Mouse (Mus musculus) regulatory T cell (primary cell): ENCODE measurements around the gene Tm9sf2.

ENCODE experiments used
- in situ Hi-C: fragments of 300-600 bp; cut with MboI, MseI; formaldehyde crosslinking; loops from one replicate; pipeline ENCODE4 v1.15.1; 2025; ENCODE audit warnings: high pct_unique_total_duplicates

Gene Tm9sf2

DNA sequence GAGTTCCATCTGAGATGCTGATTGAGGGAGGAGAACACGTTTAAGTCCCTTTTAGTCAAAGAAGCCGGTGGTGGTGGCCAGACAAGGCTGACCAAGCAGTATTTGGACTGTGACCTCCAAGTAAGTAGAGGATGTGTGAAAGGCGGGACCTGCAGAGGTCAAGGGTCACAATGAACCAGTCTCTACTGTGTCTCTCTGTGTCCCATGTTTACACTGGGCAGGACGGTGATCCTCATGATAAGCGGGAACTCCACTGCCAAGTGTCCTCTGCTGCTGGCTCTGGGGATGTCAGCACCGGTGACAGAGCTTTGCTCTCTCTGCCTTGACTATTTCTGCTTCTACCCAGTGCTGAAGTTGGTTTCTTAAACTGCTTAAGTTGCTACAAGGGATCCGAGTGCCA is 64.2 kb downstream of the Tm9sf2 start:
- in situ Hi-C loops: no loop called here

DNA sequence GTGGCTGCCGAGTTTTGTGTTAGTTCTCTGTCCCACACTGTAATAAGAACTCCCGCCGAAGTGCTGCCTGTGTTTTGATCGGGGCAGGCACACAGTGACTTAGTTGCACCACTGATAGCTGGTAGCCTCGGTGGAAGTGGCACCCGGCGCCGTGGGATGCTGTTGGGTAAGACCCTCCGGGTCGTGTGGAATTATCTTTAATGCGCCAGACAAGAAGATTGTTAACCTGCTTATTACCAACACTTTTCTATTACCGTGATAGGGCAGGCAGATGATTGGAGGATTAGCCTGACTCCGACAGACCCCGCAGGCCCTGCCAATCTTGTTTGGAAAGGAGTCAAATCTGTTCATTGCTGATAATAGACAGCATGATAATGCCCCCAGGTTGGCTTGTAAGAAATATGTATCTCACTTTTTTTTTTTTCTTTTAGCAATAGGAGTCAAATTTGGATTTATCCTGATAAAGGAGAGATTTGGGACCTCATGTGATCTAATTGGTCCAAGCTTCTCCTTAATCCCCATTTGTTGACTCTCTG is 69.5 kb downstream of the Tm9sf2 start:
- in situ Hi-C loops: no loop called here

DNA sequence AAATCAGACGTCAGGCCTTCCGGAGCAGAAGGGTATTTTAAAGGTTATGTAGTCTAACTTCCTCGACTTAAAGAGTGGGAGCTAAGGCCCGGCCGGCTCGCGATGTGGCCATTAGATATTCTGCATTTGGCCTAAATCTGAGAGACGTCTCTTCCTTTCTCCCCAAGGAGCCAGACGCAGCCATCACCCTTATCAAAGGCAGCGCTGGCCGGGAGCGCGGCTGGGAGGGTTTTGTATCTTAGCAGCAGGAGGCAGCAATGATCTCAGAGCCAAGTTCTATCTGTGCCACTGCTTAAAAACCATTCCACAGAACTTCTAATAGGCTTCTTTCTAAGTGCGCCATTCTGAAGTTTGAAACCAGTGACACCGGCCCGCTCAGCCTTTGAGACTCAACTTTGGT is 72.4 kb downstream of the Tm9sf2 start:
- in situ Hi-C loops: no loop called here

DNA sequence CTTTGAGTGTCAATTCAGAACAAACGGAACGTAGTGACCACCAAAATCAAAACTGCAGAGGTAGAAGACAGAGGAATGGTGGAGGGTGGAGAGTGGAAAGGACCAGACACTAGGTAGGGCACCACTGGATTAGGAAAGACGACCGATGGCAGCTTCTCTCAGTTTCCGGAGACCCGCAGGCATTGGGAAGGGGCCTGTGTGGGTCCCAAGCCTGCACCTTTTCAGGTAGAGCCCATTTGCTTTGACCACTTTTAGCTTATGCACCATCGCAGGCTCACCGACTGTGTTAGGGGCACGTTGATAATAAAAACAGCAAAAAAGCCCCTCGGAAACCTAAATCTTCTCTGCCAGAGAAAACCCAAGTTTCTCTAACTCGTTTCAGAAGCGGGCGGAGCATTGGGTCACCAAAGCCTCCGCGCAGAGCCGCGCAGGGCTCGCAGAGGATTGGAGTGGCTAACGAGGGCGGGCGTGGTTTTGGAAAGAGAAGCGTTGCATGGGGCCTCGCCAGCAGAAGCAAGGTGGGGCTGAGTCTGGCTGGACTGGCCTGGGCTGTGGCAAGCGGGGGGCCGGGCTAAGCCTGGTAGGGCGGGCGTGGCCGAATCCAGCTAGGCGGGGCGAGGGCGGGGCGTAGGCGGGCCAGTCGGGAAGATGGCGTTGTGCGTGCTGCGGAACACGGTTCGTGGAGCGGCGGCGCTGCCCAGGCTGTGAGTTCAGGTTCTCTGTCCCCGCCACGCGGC is 74.4 kb downstream of the Tm9sf2 start, which contains the start of gene Clybl:
Clybl (plus strand) TSS at position 627 of the 737 bp plus-strand sequence.
- in situ Hi-C loops: no loop called here

DNA sequence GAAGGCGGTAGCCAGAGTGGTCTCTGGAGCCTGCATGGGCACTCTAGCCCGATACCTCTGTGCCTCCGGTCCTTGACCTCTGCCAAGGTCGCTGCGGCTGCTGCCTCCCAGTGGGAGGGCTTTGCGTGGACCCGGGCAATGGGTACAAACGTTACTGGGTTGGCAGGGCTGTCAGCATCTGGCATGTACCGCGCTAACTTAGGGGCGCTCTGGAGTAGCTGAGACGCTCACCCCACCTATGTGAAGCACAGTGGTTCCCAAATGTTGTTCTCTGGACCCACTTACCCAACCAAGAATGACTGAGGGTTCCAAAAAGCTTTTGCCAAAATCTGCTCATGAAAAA is 74.9 kb downstream of the Tm9sf2 start:
- in situ Hi-C loops: no loop called here

DNA sequence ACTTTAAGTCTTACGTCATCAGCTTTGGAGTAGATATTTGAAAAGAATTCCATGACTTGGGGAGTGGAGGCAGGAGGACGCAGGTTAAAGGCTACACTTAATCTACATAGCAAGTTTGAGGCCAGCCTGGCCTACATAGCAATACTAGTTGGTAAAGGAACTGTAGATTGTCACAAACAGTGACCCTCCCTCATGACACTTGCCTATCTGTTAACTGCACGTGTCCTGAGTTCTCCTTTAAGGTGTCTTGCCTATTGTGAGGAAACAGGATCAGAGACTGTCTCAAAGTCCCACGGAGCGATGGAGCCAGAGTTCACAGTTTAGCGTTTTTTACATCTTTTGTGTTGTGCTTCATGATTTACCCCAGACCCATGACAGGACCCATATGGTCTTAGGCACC is 75.4 kb downstream of the Tm9sf2 start:
- in situ Hi-C loops: no loop called here

DNA sequence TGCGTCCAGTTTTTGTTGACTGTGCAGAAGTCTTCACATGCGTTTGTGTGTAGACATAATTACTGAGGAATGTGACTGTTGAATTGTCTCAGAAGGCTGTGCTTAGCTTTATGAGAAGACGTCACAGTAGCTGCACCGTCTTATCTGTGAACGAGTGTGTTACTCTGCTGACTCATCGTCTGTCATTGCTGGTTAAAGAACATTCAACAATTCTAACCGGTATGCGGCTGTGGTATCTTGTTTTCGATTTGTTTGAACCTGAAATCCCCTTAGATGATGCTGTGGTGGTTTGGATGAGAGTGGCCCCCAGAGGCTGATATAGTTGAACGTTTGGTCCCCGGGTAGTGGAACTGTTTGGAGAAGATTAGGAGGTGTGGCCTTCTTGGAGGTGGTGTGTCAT is 77.1 kb downstream of the Tm9sf2 start:
- in situ Hi-C loops: no loop called here

DNA sequence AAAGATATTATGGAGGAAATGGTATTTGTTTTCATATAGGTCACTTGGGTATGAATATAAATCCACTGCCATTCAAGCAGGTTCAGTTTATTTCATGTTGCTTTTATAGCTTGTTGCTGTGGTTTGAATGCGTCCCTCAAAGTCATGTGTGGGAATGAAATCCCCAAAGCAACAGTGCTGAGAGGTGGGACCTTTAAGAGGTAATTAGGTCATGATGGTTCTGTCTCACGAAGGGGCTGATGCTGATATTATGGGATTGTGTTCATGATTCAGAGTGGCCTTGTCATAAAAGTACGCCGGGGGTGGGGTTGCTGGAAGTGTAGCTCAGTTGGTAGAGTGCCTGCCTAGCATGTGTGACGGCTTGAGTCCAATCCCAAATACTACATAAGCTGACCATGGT is 81.4 kb downstream of the Tm9sf2 start:
- in situ Hi-C loops: no loop called here

DNA sequence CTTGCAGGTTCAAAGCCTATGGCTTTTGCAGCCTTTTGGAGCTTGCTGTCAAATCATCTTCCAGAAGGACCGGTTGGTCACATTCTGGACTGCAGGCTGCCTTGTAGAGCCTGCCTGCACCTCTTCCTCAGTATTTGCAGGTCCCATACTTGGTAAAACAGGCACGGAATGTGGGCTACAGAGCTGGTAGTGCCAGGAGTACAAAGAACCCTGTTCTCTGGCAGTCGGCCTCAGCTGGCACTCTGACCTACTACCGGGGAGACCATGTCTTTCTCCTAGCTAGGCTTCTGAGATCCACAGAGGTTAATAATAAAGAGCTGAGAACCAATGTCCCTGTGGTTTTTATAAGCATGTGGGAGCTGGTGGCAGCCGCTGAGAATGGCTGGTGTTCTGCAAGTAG is 83.1 kb downstream of the Tm9sf2 start:
- in situ Hi-C loops: no loop called here

DNA sequence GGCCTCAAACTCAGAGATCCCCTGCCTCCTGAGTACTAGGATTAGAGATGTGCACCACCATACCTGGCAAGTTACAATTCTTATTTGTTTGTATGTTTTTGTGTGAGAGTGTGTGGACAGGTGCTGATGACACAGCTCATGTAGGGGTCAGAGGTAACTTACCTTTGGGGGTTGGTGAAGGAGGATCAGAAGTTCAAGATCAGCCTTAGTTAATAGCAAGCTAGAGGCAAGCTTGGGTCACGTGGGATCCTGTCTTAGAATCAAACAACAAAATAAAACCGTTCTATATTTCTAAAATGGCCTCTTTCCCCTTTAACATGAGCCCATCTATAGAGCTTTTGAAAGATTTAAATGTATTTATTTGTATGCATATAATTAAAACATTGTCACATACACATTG is 83.7 kb downstream of the Tm9sf2 start:
- in situ Hi-C loops: no loop called here

DNA sequence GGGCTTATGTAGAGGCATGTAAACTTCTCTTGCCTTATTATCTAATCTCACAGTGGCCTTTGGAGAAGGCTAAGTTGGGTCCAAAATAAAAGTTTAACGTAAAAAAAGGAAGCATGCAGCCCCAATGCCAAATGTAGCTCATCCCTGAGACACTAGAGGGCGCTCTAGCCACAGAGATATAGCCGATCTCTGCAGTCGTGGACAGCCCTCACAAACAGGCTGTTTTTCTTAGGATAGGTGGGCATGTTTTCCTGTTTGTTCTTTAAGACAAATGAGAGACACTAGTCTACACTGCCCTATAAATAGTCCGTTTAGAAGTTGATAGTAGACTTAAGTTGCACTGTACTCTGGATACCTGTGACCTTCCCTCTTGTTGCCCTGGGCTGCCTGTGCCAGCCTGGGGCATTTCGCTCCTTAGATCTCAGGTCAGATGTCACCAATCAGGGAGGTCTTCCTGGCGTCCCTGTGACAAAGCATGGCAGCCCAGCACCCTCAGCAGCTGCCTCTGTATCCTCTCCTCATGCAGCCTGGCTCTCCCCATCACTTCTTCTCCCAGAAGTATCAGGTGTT is 84.2 kb downstream of the Tm9sf2 start:
- in situ Hi-C loops: no loop called here

DNA sequence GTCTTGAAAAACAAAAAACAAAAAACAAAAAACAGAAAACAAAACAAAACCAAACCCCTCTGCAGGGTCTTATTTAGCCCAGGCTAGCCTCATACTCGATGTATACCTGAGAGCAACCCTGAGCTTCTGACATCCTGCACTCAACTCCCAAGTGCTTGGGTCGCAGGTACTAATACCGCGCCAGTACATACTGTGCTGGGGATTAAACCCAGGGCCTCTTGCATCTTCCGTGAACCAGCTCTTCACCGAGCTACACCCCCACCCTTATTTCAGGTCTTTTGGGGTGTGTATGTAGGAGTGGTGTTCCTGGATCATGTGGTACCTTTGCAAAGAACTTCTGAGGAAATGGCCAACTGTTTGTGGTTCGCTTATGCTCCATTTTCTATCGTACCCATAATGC is 87.8 kb downstream of the Tm9sf2 start:
- in situ Hi-C loops: no loop called here

DNA sequence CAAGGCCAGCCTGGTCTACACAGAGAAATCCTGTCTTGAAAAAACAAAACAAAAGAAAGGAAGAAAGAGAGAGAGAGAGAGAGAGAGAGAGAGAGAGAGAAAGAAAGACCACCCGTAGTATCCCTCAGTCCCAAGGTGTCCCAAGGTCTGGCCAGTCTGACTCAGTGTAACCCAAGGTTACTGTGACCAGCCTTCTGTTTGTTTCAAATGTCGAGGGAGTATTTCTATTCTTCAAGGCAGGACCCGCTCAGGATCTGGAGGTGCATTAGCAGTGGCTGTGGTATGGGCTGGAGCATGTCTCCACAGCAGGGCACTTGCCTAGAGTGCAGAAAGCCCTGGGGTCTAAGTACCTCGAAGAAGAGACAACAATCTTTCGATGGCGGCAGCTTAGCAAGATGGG is 90.0 kb downstream of the Tm9sf2 start:
- in situ Hi-C loops: no loop called here

DNA sequence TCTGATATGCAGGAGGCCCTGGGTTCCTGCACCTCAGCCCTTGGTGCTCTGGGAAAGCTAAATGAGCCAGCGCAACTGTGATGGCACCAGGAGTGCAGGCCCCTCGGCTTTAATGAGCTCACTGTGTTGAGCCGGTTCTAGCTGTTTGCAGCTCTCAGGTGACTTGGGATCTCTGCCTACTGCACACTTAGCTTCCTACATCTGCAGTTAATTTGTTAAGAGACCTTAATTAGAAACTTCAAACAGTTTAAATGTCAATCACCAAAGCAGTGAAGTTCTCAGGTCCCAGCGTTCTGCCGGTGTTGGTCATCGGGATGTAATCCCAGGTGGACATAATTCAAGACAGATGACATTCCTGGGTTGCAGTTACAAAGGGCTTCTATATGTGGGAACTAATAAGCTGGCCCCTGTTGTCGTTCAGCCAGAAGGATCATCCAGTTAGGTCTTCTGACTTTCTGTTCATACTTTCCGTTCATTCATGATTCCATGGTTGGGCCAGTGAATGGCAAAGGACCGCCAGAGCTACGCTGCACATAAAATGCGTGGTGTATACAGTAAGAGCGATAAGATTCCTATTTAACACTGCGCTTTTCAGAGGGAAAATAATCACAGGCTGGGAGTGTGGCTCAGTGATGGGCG is 93.5 kb downstream of the Tm9sf2 start:
- in situ Hi-C loops: no loop called here

DNA sequence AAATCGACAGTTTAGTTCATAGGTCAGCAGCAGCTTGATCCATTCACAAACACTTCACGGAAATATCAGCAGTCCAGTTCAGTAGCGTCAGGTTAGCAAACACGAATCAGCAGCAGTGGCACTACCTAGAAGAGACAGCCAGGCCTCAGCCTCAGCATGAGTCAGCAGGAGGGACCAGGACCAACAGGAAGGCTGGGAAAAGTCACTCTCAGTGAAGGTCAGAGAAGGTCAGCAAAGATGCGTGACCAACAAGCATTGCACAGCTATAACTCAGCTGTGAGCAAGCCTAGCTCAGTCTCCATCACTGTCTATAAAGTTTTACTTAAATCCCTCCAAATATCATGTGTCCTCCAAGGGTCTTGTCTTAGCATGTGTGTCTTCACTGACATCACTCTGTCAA is 102.3 kb downstream of the Tm9sf2 start:
- in situ Hi-C loops: no loop called here
